Mouse (Mus musculus): ENCODE measurements around the gene Fmo4.

DNA sequence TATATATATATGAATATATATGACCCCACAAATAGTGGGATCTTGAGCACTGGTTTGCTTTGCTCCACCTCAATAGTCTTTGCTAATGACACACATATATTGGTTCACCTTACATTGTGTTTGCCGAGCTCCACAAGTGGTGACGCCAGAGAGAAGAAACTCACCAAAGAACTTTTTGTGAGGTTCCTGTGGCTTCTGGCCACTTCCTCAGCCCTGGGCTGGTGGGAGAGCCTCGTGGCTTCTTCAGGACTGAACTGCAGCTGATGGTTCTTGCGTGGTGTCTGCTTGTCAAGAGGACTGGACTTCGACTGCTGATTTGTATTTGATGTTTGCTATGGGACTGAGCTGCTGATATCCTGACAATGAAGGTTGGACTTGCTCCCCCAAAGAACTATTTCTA lies 65.0 kb downstream of the Fmo4 start:
- TF ChIP-seq POLR2A (IDR thresholded peaks at IDR 0.05; ENCODE audit: insufficient read depth, low read depth, low read length): no peak
- TF ChIP-seq CTCF (IDR thresholded peaks at IDR 0.05): no peak
- TF ChIP-seq EP300 (IDR thresholded peaks at IDR 0.05; ENCODE audit: insufficient read depth, low read depth, low read length): no peak
